Mouse (Mus musculus): ENCODE results near the gene Wdr75.

GRCm38 (mm10) chr1:45825630-45826029 lies 30.7 kb downstream of the Wdr75 start:
- TF ChIP-seq CTCF (IDR thresholded peaks at IDR 0.05; ENCODE audit: insufficient read depth, low read length) (no peak), POLR2A (IDR thresholded peaks at IDR 0.05; ENCODE audit: borderline replicate concordance, extremely low read depth, low read depth, low read length) (no peak)

All from lung, adult 2 months (tissue).